Mouse (Mus musculus) urinary bladder, adult 2 months (tissue): ENCODE measurements around the gene P2rx7. TPM values are rescaled to one million over a fixed set of nuclear protein-coding genes. Genes with fewer than 3 reads are reported as not detected.

Experiments
- DNase-seq: peaks from one replicate; pipeline ENCODE4 v3.0.0; 2022; ENCODE audit warnings: low spot score
- polyA plus RNA-seq: library from polyadenylated mRNA; depleted of rRNA; stranded (reverse); fragments of >200 nt; gene quantifications from 2 replicates; pipeline ENCODE4 v1.2.3, GENCODE M21; 2012

P2rx7 gene
- polyA plus RNA-seq, 1 experiment: 24.1 TPM

GRCm38 (mm10) chr5:122690486-122690885 is 46.8 kb downstream of the P2rx7 start:
- no peak for DNase-seq

GRCm38 (mm10) chr5:122693431-122694207 is 49.9 kb downstream of the P2rx7 start:
- DNase-seq: no peak

- no peak for DNase-seq
Observed at GRCm38 (mm10) chr5:122695516-122695915, 51.8 kb downstream of the P2rx7 start.

GRCm38 (mm10) chr5:122698041-122698700 is 54.5 kb downstream of the P2rx7 start:
- DNase-seq: no peak

- no peak for DNase-seq
Observed at GRCm38 (mm10) chr5:122698701-122699060, 55.0 kb downstream of the P2rx7 start.

GRCm38 (mm10) chr5:122700109-122700836 is 56.6 kb downstream of the P2rx7 start:
- no peak for DNase-seq

GRCm38 (mm10) chr5:122700837-122701212 is 57.1 kb downstream of the P2rx7 start:
- DNase-seq: no peak

- no peak for DNase-seq
Observed at GRCm38 (mm10) chr5:122702156-122702555, 58.4 kb downstream of the P2rx7 start.

GRCm38 (mm10) chr5:122703574-122703973 is 59.9 kb downstream of the P2rx7 start:
- DNase-seq: no peak

- no peak for DNase-seq
Observed at GRCm38 (mm10) chr5:122704571-122704970, 60.9 kb downstream of the P2rx7 start.

GRCm38 (mm10) chr5:122705174-122705573 is 61.5 kb downstream of the P2rx7 start:
- no peak for DNase-seq

GRCm38 (mm10) chr5:122706917-122707275 is 63.2 kb downstream of the P2rx7 start:
- DNase-seq: no peak

- DNase-seq: peak; percentile 62
Observed at GRCm38 (mm10) chr5:122707276-122708181, 63.8 kb downstream of the P2rx7 start, which contains the start of gene P2rx4. Gene P2rx4 (plus strand): TSS chr5:122707544.

GRCm38 (mm10) chr5:122708819-122709218 is 65.1 kb downstream of the P2rx7 start:
- no peak for DNase-seq

GRCm38 (mm10) chr5:122715723-122716122 is 72.0 kb downstream of the P2rx7 start:
- no peak for DNase-seq

GRCm38 (mm10) chr5:122716793-122717192 is 73.1 kb downstream of the P2rx7 start:
- no peak for DNase-seq

- no peak for DNase-seq
Observed at GRCm38 (mm10) chr5:122718400-122718799, 74.7 kb downstream of the P2rx7 start.

- DNase-seq: no peak
Observed at GRCm38 (mm10) chr5:122719168-122719567, 75.5 kb downstream of the P2rx7 start.

GRCm38 (mm10) chr5:122725453-122725852 is 81.7 kb downstream of the P2rx7 start:
- DNase-seq: no peak

- no peak for DNase-seq
Observed at GRCm38 (mm10) chr5:122726068-122726467, 82.4 kb downstream of the P2rx7 start.

GRCm38 (mm10) chr5:122726595-122726994 is 82.9 kb downstream of the P2rx7 start:
- DNase-seq: no peak

GRCm38 (mm10) chr5:122727096-122727495 is 83.4 kb downstream of the P2rx7 start:
- DNase-seq: no peak
